Mouse (Mus musculus): Measurements from ENCODE around the gene Abhd12b.
"Not testable (repeated sequence)": the region's sequence is repeated elsewhere in the genome, so short reads cannot be mapped to it uniquely, and the experiment has no call there.

Abhd12b gene

DNA sequence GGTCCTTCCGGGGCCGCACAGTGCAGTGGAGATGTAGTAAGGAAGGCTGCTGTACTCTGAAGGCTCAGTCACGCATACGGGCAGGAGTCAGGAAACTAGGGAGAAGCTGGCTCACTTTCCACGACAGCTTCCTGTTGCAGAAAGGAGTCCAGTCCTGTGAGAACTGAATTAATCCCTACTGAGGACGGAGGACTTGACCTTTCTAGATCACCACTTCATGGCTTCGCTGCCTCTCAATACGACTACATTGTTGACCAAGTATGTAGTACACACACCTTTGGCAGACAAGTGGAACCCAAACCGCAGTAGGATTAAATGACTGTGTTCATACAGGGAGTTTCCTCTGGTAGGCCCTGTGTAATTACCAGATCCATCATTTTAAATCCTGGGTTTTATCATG lies 16.3 kb upstream of the Abhd12b start:
- no peak for DNase-seq (ENCODE audit: low spot score in 2 of 2)

- no peak for DNase-seq (ENCODE audit: low spot score in 2 of 2)
Measured at GRCm38 (mm10) chr12:70139871-70140270, 14.1 kb upstream of the Abhd12b start.

- DNase-seq (ENCODE audit: low spot score in 2 of 2), result no peak
Measured at GRCm38 (mm10) chr12:70140542-70140941, 13.4 kb upstream of the Abhd12b start.

DNA sequence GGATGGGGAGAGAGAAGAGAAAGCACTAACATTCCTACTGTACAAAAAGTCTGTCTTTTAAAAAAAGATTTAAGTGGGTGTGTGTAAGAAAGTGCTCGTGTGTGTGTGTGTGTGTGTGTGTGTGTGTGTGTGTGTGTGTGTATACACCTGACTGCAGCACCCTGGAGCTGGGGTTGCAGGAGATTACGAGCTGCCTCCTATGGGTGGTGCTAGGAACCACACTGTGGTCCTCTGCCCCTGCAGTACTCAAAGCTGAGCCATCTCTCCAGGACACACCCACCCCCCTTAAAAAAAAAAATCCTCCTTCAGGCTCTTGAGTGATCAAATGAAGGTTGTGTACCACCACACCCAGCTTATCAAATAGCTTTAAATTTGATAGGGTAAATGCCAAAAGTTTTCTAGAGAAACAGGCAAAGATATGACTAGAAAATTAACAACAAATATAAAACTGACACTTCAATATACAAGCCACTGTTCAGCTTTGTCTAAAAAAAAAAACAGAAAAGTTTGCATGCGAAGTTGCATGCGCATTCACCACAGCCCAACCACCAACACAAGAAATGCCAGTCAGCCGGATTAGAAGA lies 12.9 kb upstream of the Abhd12b start:
- DNase-seq (ENCODE audit: low spot score in 2 of 2), result no peak

DNA sequence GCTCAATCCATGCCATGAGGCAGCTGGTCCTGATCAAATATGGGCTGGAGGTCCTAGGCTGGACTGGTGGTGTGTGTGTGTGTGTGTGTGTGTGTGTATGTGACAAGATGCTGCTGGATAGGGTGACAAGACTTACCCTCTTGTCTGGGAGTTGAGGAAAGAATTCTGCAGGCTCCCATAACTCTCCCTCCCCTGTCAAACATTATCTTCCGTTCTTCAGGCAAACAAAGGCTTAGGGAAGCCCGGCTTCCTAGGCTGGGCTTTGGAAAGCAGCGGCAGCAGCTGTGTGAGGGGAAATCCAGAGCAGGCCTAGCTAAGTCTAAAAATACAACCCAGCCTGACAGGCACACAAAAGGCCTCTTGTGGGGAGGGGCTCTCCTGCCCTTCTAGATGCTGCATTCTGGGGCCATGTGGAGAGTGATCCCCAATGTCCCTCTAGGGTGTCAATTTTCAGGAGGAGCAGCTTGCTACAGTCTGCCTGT lies 9.8 kb upstream of the Abhd12b start:
- not testable (repeated sequence) for DNase-seq (ENCODE audit: low spot score in 2 of 2)

- DNase-seq (ENCODE audit: low spot score in 2 of 2), result peak; percentile 40 to 70
Measured at GRCm38 (mm10) chr12:70144637-70145448, 9.1 kb upstream of the Abhd12b start.

DNA sequence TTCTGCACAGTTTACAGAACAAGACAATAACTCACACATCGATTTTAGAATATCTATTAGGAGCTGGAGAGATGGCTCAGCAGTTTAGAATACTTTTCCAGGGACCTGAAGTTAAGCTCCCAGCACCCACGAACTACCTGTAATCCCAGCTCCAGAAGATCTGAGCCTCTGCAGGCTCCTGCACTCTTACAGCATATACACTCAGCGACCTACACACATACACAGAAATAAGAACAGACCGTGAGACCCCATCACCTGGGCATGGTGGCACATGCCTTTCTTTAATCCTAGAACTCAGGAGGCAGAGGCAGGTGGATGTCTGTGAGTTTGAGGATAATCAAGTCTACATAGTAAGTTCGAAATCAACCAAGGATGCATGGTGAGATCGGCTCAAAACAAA lies 8.4 kb upstream of the Abhd12b start:
- no peak for DNase-seq (ENCODE audit: low spot score in 2 of 2)

GRCm38 (mm10) chr12:70147986-70148630 lies 5.8 kb upstream of the Abhd12b start:
- no peak for DNase-seq (ENCODE audit: low spot score in 2 of 2)

GRCm38 (mm10) chr12:70148631-70149265 lies 5.2 kb upstream of the Abhd12b start:
- no peak for DNase-seq (ENCODE audit: low spot score in 2 of 2)

- DNase-seq (ENCODE audit: low spot score in 2 of 2), result no peak
Measured at GRCm38 (mm10) chr12:70156222-70156621, 2.3 kb downstream of the Abhd12b start.

DNA sequence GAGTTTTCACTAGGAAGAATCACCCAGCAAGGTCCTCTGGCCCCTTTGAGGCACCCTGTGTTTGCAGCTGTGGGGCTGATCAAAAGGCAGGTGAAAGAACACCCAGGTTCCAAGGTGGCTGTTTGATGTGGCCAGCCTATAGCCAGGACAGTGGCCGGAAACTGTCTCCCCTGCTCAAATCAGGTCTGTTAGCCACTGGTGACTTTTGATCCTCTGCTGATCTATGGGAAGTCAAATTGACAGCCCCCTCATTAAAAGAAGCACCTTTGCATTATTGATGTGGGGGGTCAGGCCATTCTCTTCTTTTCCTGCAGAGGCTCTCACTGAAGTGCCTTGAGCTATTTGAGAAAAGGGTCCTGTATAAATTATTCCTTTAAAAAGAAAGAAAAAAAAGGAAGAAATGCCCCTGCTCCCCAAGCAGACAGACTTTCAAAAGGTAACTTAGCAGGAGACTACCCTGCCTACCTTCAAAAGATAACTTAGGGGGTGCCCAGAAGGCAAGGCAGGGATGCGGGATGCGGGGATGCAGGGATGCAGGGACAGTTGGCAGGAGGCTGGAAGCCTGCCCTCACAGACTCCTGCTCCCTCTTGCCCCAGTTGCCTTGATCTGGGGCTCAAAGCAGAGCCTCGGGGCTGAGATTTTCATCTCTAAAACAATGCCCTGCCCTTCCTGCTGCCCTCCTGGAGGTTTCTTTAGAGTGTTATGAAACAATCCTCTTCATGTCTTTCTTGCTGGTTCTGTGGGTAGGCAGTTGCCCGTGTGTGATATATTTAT lies 3.5 kb downstream of the Abhd12b start:
- no peak for DNase-seq (ENCODE audit: low spot score in 2 of 2)

GRCm38 (mm10) chr12:70161057-70161456 lies 7.1 kb downstream of the Abhd12b start:
- DNase-seq (ENCODE audit: low spot score in 2 of 2), result no peak

- DNase-seq (ENCODE audit: low spot score in 2 of 2), result no peak
Measured at GRCm38 (mm10) chr12:70164741-70165140, 10.8 kb downstream of the Abhd12b start.

DNA sequence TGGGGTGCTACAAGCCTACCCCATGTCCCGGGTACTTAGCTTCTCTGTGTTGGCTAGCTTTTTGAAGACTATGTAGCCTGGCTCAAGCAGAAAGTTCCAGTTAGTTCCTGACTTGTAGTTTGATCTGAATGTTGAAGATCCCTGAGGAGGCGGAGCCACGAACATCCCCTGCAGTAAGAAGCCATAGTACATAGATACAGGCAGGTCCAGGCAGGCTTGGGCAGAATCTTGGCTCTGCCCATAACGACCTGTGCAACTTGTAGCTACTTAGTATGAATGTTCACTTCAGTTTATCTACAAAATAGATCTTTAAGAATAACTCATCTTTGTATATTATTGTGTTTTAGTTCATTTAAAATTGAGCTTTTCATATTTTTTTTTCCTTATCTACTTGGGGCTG lies 14.0 kb downstream of the Abhd12b start:
- DNase-seq (ENCODE audit: low spot score in 2 of 2), result no peak

DNA sequence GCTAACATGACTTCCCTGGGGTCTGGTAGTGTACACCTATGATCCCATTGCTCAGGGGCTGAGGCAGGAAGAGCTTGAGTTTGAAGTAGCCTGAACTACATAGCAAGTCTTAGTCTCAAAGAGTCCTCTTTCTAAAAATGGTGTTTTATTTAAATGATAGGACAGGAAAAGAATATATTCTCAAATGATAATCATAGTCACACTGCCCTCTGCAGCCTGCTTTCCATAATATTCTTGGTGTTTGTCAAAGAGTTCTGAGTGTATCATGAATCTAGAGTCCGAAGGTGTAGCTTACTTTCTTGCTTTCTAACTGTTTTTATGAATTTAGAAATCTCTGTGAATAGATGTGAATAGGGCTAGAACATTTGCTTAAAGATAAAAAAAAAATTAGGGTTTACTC lies 16.0 kb downstream of the Abhd12b start:
- no peak for DNase-seq (ENCODE audit: low spot score in 2 of 2)

DNA sequence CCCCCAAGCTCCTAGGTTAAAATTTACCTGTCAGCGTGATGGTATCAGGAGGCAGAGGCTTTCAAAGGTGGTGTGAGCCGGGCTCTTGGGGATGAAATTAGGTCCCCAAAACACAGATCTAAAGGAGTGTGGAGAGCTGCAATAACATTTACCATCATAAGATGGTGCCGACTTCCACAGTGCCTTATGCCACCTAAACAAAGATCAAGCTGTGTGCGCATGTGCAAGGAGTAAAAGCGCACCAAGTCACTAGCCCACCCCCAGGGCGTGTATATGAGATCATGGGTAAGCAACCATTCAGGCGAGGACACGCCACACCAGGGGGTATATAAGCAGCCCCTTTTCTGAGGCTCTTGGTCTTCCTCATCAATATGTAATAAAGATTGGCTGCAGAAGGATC lies 29.6 kb downstream of the Abhd12b start:
- DNase-seq (ENCODE audit: low spot score in 2 of 2), result not testable (repeated sequence)

DNA sequence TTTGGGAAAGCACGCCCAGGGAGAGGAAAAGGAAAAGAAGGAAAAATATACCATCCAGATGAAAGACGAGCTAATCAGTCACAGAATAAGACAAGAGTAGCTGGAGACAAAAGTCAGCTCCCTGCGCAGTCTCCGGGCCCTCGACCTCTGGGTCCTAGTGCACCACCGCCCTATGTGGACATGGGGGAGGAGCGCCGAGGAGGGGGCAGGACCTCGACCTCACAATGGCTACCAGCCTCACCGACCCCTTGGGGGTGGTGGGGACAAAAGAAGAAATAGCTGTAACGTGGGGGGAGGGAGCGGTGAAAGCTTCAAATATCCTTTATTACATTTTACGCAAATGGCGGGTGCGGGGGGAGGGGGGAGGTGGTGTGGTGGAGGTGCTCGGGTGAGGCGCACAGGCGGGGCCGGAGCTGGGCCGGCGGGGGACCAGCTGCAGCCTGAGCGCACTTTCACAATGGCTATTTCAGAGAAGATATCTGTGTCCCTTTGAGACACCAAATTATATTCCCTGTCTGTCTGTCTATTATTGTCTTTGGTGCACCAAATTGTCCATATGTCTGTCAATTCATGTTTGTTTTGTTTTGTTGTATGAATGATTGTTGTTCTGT lies 30.3 kb downstream of the Abhd12b start:
- no peak for DNase-seq (ENCODE audit: low spot score in 2 of 2)

DNA sequence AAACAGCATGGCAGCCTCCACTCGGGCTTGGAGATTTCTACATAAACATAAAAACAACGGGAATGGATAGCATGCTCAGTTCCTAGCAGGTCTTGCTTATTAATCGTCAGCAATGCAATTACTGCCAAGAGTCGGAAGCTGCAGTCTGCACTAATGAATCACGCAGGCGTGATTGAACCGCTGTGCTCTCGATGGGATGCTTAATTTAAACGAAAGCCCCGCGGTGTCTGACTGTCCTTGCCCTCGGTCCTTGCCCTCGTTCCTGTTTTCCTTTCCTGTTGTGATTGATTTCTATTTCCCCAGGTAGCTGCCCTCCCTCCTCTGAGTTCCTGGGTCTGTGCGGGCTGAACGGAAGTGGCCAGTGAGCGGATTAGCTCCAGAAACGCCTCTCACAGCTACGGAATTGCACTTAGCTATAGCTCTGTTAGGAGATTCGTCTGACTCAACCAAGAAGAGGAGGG lies 38.4 kb downstream of the Abhd12b start:
- peak in 1 of 2 experiments; percentile 13 for DNase-seq (ENCODE audit: low spot score in 2 of 2)

DNA sequence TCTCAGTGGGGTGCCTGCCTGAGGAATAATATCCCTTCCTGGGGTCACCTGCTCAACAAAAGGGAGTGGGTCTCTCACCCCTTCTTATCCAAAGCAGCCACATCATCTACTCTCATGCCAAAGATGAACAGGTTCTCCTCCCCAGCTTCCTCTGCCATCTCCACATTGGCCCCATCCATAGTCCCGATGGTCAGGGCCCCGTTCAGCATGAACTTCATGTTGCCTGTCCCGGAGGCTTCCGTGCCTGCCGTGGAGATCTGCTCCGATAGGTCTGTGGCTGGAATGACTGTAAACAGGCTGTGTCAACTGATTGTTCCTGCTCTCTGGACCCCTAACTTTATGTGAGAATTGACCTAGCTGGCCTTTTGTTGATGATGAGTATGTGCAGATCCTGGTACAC lies 41.5 kb downstream of the Abhd12b start:
- DNase-seq (ENCODE audit: low spot score in 2 of 2), result no peak

GRCm38 (mm10) chr12:70196341-70196740 lies 42.4 kb downstream of the Abhd12b start:
- no peak for DNase-seq (ENCODE audit: low spot score in 2 of 2)

GRCm38 (mm10) chr12:70201926-70202529 lies 48.1 kb downstream of the Abhd12b start:
- no peak for DNase-seq (ENCODE audit: low spot score in 2 of 2)
